Mouse (Mus musculus) stomach, embryonic 16.5 days (tissue): ENCODE measurements around the gene E2f8. TPM values are rescaled to one million over a fixed set of nuclear protein-coding genes. Genes with fewer than 3 reads are reported as not detected.

ENCODE experiments used
- ATAC-seq: fragments of 200-750 bp; cut with Nextera tagmentation; 2 replicates; pipeline ENCODE4 v1.8.0; 2017; ENCODE audit warnings: moderate number of reproducible peaks, moderate TSS enrichment; ENCODE audit not compliant: insufficient read depth, low FRiP score
- H3K27ac ChIP-seq: fragments of 300-500 bp; sonication (generic); 2 replicates; pipeline ENCODE4 v1.5.1; 2014; ENCODE audit warnings: low read length
- H3K27me3 ChIP-seq: fragments of 300-500 bp; sonication (generic); 2 replicates; pipeline ENCODE4 v1.6.1; 2014; ENCODE audit warnings: low read length, control low read depth, mixed read lengths; ENCODE audit not compliant: control insufficient read depth, insufficient read depth
- H3K36me3 ChIP-seq: fragments of 300-500 bp; sonication (generic); 2 replicates; pipeline ENCODE4 v1.6.1; 2014; ENCODE audit warnings: low read length; ENCODE audit not compliant: control insufficient read depth, insufficient read depth
- H3K4me1 ChIP-seq: fragments of 300-500 bp; sonication (generic); 2 replicates; pipeline ENCODE4 v1.6.1; 2014; ENCODE audit warnings: low read length, control low read depth, mixed read lengths; ENCODE audit not compliant: control insufficient read depth, insufficient read depth
- H3K4me2 ChIP-seq: fragments of 300-500 bp; sonication (generic); 2 replicates; pipeline ENCODE4 v1.6.1; 2014; ENCODE audit warnings: low read depth, low read length, mixed read lengths
- H3K4me3 ChIP-seq: fragments of 300-500 bp; sonication (generic); replicated peaks from 2 replicates; pipeline ENCODE4 v1.5.1; 2014; ENCODE audit warnings: mild to moderate bottlenecking, low read length
- H3K9ac ChIP-seq: fragments of 300-500 bp; sonication (generic); 2 replicates; pipeline ENCODE4 v1.6.1; 2014; ENCODE audit warnings: low read length
- H3K9me3 ChIP-seq: fragments of 300-500 bp; sonication (generic); replicated peaks from 2 replicates; pipeline ENCODE4 v1.6.1; 2016; ENCODE audit warnings: low read length, control low read depth; ENCODE audit not compliant: control insufficient read depth
- WGBS: fragments of 180-500 bp; shearing (Covaris S2); extraction: QIAGEN DNeasy Blood & Tissue Kit; methylation state at CpG from one replicate; pipeline ENCODE4 v1.1.7; 2014; 5-methylcytosine and 5-hydroxymethylcytosine counted together
- polyA plus RNA-seq: library from polyadenylated mRNA; unstranded; fragments of >200 nt; fragmentation: Nextera tagmentation; extraction: Ambion mirVana; gene quantifications from 2 replicates; pipeline ENCODE4 v1.2.1, GENCODE M21; 2015

E2f8 gene
- polyA plus RNA-seq, 1 experiment from 2014 or later, result 19.9 TPM

- Histone ChIP-seq H3K9me3 (no peaks in the 10 kb centered on the region), H3K4me1 (no peaks in the 10 kb centered on the region), H3K9ac (no peak overlapping the region), H3K36me3 (peaks cover 23% of the 10 kb centered on the region), H3K4me3 (no peak overlapping the region), H3K27ac (no peak overlapping the region), H3K4me2 (no peak overlapping the region), H3K27me3 (no peaks in the 10 kb centered on the region)
- WGBS, result 85% methylated on average over 3 of the region's 3 CpGs
- ATAC-seq, result no peak
Measured at GRCm38 (mm10) chr7:48823621-48824020, 57.8 kb downstream of the E2f8 start.

DNA sequence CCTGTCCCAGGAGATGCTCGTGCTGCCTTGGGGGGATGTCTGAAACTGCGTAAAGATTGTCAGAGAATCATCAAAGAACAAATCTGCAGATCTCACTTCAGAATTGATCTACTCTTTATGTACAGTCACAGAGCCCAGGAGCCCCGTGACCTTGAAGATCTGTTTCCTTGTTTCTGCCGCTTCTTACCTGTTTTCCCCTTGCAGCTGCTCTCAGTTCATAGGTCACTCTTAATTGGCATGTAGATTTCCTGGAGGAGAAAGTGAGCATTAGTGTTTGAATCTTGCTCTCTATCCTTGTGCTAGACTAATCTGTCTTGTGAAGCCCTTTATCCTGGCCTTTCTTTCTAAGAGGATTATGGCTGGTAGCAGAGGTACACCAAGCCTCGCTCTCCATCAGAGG lies 59.7 kb downstream of the E2f8 start:
- WGBS, result 87% methylated on average over 5 of the region's 5 CpGs
- no peak overlapping the region for H3K4me3 ChIP-seq
- H3K27me3 ChIP-seq, result no peaks in the 10 kb centered on the region
- no peak overlapping the region for H3K9ac ChIP-seq
- H3K9me3 ChIP-seq, result no peaks in the 10 kb centered on the region
- H3K27ac ChIP-seq, result no peak overlapping the region
- no peaks in the 10 kb centered on the region for H3K4me1 ChIP-seq
- H3K36me3 ChIP-seq, result peaks cover 23% of the 10 kb centered on the region; the same call in 1 of the 2 replicates
- no peak for ATAC-seq
- no peak overlapping the region for H3K4me2 ChIP-seq

Other genes starting within 250 kb of the E2f8 start
- not detected in 2 replicates for gene Mrgprb3, start 237.8 kb downstream of the E2f8 start, polyA plus RNA-seq
- gene Zdhhc13, start 92.6 kb downstream of the E2f8 start, polyA plus RNA-seq, result 43.3 and 48.4 TPM in 2 replicates
- 1.7 and 35.0 TPM in 2 replicates for gene Csrp3, start 33.6 kb downstream of the E2f8 start, polyA plus RNA-seq
- 15.2 and 18.2 TPM in 2 replicates for gene Nav2, start 27.1 kb upstream of the E2f8 start, polyA plus RNA-seq